Mouse (Mus musculus) neural tube, embryonic 13.5 days (tissue): ENCODE results near the gene Lmf2. TPM values are rescaled to one million over a fixed set of nuclear protein-coding genes. Genes with fewer than 3 reads are reported as not detected.

Experiments
- ATAC-seq: fragments of 200-750 bp; cut with Nextera tagmentation; 2 replicates; pipeline ENCODE4 v1.8.0; 2017; ENCODE audit warnings: low read depth, mild to moderate bottlenecking, moderate TSS enrichment, moderate library complexity
- H3K27ac ChIP-seq: fragments of 300-500 bp; sonication (generic); replicated peaks from 2 replicates; pipeline ENCODE4 v1.5.1; 2015; ENCODE audit warnings: moderate library complexity, mild to moderate bottlenecking, inconsistent platforms
- H3K27me3 ChIP-seq: fragments of 300-500 bp; sonication (generic); 2 replicates; pipeline ENCODE4 v1.6.1; 2015; ENCODE audit warnings: mild to moderate bottlenecking, inconsistent platforms
- H3K36me3 ChIP-seq: fragments of 300-500 bp; sonication (generic); 2 replicates; pipeline ENCODE4 v1.6.1; 2015; ENCODE audit warnings: mild to moderate bottlenecking, inconsistent platforms
- H3K4me1 ChIP-seq: fragments of 300-500 bp; sonication (generic); replicated peaks from 2 replicates; pipeline ENCODE4 v1.6.1; 2015; ENCODE audit warnings: inconsistent platforms
- H3K4me2 ChIP-seq: fragments of 300-500 bp; sonication (generic); 2 replicates; pipeline ENCODE4 v1.6.1; 2015; ENCODE audit warnings: inconsistent platforms, mild to moderate bottlenecking, moderate library complexity
- H3K4me3 ChIP-seq: fragments of 300-500 bp; sonication (generic); 2 replicates; pipeline ENCODE4 v1.5.1; 2015; ENCODE audit warnings: mild to moderate bottlenecking, inconsistent platforms
- H3K9ac ChIP-seq: fragments of 300-500 bp; sonication (generic); 2 replicates; pipeline ENCODE4 v1.6.1; 2015; ENCODE audit warnings: moderate library complexity, mild to moderate bottlenecking, inconsistent platforms
- H3K9me3 ChIP-seq: fragments of 300-500 bp; sonication (generic); 2 replicates; pipeline ENCODE4 v1.6.1; 2016; ENCODE audit warnings: inconsistent platforms
- WGBS: fragments of 180-500 bp; shearing (Covaris S2); methylation state at CpG from one replicate; pipeline ENCODE4 v1.1.7; 2015; 5-methylcytosine and 5-hydroxymethylcytosine counted together
- polyA plus RNA-seq: library from polyadenylated mRNA; unstranded; fragments of >200 nt; fragmentation: Nextera tagmentation; extraction: Ambion mirVana; gene quantifications from 2 replicates; pipeline ENCODE4 v1.2.1, GENCODE M21; 2015

The Lmf2 gene
- polyA plus RNA-seq: 34.1 and 35.1 TPM in 2 replicates

DNA sequence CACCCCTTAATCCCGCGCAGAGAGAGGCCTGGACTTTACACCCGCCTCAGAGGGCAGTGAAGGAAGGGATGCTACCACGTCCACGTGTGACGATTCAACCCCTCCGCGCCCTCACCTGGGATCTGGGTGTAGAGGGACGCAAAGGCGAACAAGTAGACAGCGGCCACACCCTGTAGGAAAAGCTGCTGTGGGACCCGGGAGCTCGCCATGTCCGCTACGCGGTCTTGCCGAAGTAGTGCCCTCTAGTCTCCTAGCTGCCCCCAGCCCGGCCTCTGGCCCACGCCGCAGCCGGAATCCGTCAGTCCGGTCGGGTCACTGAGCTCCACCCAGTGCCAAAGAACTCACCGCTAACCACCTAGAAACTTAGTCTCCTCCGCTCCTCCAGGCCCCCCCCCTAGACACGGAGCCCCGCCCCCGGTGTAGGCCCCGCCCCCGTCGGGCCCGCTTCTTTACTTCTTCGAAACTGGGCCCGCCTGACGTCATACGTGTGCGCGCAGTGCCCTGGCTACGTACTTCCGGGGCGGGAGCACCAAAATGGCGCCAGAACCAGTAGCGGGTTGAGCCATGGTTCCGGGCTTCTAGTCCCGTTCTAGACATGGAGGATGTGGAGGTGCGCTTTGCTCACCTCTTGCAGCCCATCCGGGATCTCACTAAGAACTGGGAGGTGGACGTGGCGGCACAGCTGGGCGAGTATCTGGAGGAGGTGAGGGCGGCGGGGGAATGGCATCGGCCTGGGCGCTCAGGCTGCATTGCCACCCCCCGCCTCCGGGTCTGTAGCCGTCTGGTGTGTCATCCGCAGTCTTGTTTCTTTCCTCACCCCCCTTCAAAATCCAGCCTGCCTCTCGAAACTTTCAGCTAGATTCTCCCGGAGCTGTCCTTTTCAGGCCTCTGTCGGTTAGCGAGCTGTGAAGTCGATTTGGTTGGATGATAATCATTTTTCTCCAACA lies at the start of gene Lmf2, which contains the start of gene Ncaph2:
Gene Lmf2 (minus strand): TSS at position 419 of the 947 bp plus-strand sequence.
Gene Ncaph2 (plus strand): TSS at position 479 of the 947 bp plus-strand sequence.
- Histone ChIP-seq H3K27me3 (no peaks in the 10 kb centered on the region), H3K4me3 (peak within 1 kb of the TSS; percentile 84), H3K36me3 (peaks cover 39% of the 10 kb centered on the region), H3K9ac (peak within 1 kb of the TSS; percentile 90), H3K27ac (peak within 1 kb of the TSS; percentile 86), H3K4me2 (peak within 1 kb of the TSS; percentile 86), H3K4me1 (peaks cover 43% of the 10 kb centered on the region), H3K9me3 (no peaks in the 10 kb centered on the region)
- ATAC-seq: peak; percentile 91
- under 1% methylated on average over 64 of the region's 64 CpGs for WGBS

GRCm38 (mm10) chr15:89404831-89405623 lies 49.6 kb upstream of the Lmf2 start:
- Histone ChIP-seq H3K27ac (no peak overlapping the region), H3K36me3 (no peaks in the 10 kb centered on the region), H3K4me2 (no peak overlapping the region), H3K9ac (no peak overlapping the region), H3K9me3 (peaks cover 16% of the 10 kb centered on the region; the same call in 1 of the 2 replicates), H3K4me1 (no peaks in the 10 kb centered on the region), H3K4me3 (no peak overlapping the region), H3K27me3 (no peaks in the 10 kb centered on the region)
- ATAC-seq: no peak
- WGBS: 84% methylated on average over 10 of the region's 10 CpGs

GRCm38 (mm10) chr15:89402471-89402870 lies 47.0 kb upstream of the Lmf2 start:
- H3K36me3 ChIP-seq: no peaks in the 10 kb centered on the region
- H3K4me2 ChIP-seq: no peak overlapping the region
- no peaks in the 10 kb centered on the region for H3K27me3 ChIP-seq
- H3K9me3 ChIP-seq: peaks cover 7% of the 10 kb centered on the region; the same call in 1 of the 2 replicates
- H3K4me3 ChIP-seq: no peak overlapping the region
- H3K9ac ChIP-seq: no peak overlapping the region
- ATAC-seq: no peak
- H3K27ac ChIP-seq: no peak overlapping the region
- 90% methylated on average over 1 of the region's 1 CpGs for WGBS
- no peaks in the 10 kb centered on the region for H3K4me1 ChIP-seq

- H3K36me3 ChIP-seq: no peaks in the 10 kb centered on the region
- H3K27ac ChIP-seq: no peak overlapping the region
- no peak overlapping the region for H3K9ac ChIP-seq
- no peaks in the 10 kb centered on the region for H3K27me3 ChIP-seq
- no peaks in the 10 kb centered on the region for H3K4me1 ChIP-seq
- WGBS: 82% methylated on average over 1 of the region's 1 CpGs
- H3K4me2 ChIP-seq: no peak overlapping the region
- no peaks in the 10 kb centered on the region for H3K9me3 ChIP-seq
- no peak for ATAC-seq
- H3K4me3 ChIP-seq: no peak overlapping the region
Observed at GRCm38 (mm10) chr15:89399716-89400115, 44.3 kb upstream of the Lmf2 start.

DNA sequence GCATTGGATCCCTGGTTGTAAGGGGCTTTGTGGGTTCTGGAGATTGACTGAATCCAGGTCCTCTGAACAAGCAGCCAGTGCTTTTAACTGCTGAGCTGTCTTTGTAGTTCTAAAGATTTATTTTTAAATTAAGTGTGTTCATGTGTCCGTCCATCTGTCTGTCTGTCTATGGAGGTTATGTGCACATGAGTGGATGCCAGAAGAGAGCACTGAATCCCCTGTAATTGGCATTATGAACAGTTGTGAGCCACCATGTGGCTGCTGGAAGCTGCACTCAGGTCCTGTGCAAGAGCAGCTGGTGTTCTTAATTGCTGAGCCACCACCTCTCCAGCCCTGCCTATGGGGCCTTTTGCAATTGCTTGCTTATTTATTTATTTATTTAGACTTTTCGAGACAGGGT lies 42.7 kb upstream of the Lmf2 start:
- ATAC-seq: no peak
- H3K4me2 ChIP-seq: no peak overlapping the region
- no peaks in the 10 kb centered on the region for H3K4me1 ChIP-seq
- H3K4me3 ChIP-seq: no peak overlapping the region
- WGBS: 76% methylated on average over 2 of the region's 2 CpGs
- H3K9ac ChIP-seq: no peak overlapping the region
- H3K9me3 ChIP-seq: no peaks in the 10 kb centered on the region
- H3K27me3 ChIP-seq: no peaks in the 10 kb centered on the region
- H3K36me3 ChIP-seq: no peaks in the 10 kb centered on the region
- H3K27ac ChIP-seq: no peak overlapping the region

GRCm38 (mm10) chr15:89396883-89397282 lies 41.4 kb upstream of the Lmf2 start:
- H3K36me3 ChIP-seq: no peaks in the 10 kb centered on the region
- ATAC-seq: no peak
- 87% methylated on average over 4 of the region's 4 CpGs for WGBS
- no peaks in the 10 kb centered on the region for H3K27me3 ChIP-seq
- no peaks in the 10 kb centered on the region for H3K9me3 ChIP-seq
- H3K4me1 ChIP-seq: no peaks in the 10 kb centered on the region
- H3K27ac ChIP-seq: no peak overlapping the region
- H3K4me3 ChIP-seq: no peak overlapping the region
- no peak overlapping the region for H3K9ac ChIP-seq
- H3K4me2 ChIP-seq: no peak overlapping the region

GRCm38 (mm10) chr15:89390081-89390480 lies 34.6 kb upstream of the Lmf2 start:
- 0 out of 2 replicates have a peak, but pooled peaks cover 2% of the 10 kb centered on the region for H3K27me3 ChIP-seq
- H3K4me3 ChIP-seq: no peak overlapping the region
- ATAC-seq: no peak
- no peaks in the 10 kb centered on the region for H3K36me3 ChIP-seq
- no peak overlapping the region for H3K4me2 ChIP-seq
- no peaks in the 10 kb centered on the region for H3K9me3 ChIP-seq
- H3K4me1 ChIP-seq: no peaks in the 10 kb centered on the region
- 93% methylated on average over 10 of the region's 10 CpGs for WGBS
- H3K27ac ChIP-seq: no peak overlapping the region
- H3K9ac ChIP-seq: no peak overlapping the region

DNA sequence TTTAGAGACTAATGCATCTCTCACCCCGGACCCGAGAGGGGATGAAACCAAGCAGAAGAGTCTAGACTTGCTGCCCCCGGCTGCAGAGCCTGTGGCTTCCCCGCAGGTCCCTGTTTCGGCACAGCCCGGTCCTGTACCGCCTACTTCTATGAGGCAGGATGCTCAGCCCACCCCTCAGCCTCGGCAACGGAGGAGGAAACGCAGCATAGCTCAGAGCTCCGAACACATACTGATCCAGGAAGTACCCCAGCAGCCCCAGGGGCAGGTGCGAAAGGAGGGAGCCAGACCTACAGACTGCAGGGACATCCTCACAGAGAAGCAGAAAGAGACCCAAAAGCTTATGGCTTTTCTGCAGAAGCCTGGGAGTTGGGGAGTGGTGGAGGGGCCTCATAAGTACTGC lies 31.7 kb upstream of the Lmf2 start:
- H3K27ac ChIP-seq: no peak overlapping the region
- H3K4me1 ChIP-seq: no peaks in the 10 kb centered on the region
- no peak overlapping the region for H3K4me2 ChIP-seq
- no peak overlapping the region for H3K9ac ChIP-seq
- no peak overlapping the region for H3K4me3 ChIP-seq
- no peaks in the 10 kb centered on the region for H3K9me3 ChIP-seq
- no peak for ATAC-seq
- no peaks in the 10 kb centered on the region for H3K36me3 ChIP-seq
- WGBS: 53% methylated on average over 12 of the region's 12 CpGs
- peaks cover 10% of the 10 kb centered on the region; the same call in 1 of the 2 replicates for H3K27me3 ChIP-seq

GRCm38 (mm10) chr15:89384617-89385016 lies 29.2 kb upstream of the Lmf2 start, which contains the start of gene Klhdc7b:
Gene Klhdc7b (plus strand): TSS chr15:89384917.
- ATAC-seq: no peak
- Histone ChIP-seq H3K36me3 (no peaks in the 10 kb centered on the region), H3K4me2 (no peak within 1 kb of the TSS), H3K27ac (no peak within 1 kb of the TSS), H3K9me3 (no peaks in the 10 kb centered on the region), H3K4me1 (peaks cover under 1% of the 10 kb centered on the region; the same call in 1 of the 2 replicates), H3K4me3 (no peak within 1 kb of the TSS), H3K27me3 (peaks cover 26% of the 10 kb centered on the region), H3K9ac (no peak within 1 kb of the TSS)
- 90% methylated on average over 7 of the region's 7 CpGs for WGBS

DNA sequence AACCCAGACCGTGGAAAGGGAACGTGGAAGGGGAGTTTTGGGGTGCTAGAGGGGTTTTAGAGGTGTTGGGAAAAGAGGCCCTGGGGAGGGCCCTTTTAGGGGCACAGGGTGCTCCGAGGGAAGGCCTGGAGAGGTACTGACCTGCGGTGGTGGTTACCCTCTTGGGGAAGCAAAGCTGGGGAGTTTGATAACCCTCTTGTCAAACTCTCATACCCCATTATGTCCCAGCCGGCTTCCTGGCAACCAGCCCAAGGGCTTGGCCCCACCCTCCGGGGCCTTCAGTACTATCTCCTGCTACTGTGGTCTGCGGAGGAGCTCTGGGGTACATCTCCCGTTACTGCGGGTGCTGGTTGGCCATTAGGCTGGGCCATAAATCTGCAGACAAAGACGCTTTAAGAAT lies 24.0 kb upstream of the Lmf2 start:
- no peak for ATAC-seq
- H3K4me3 ChIP-seq: peak overlapping the region; percentile 36
- peak overlapping the region; percentile 59 for H3K4me2 ChIP-seq
- H3K9ac ChIP-seq: peak overlapping the region; percentile 52; the same call in 1 of the 2 replicates
- peaks cover 70% of the 10 kb centered on the region for H3K27me3 ChIP-seq
- no peak overlapping the region for H3K27ac ChIP-seq
- H3K9me3 ChIP-seq: no peaks in the 10 kb centered on the region
- 6% methylated on average over 10 of the region's 10 CpGs for WGBS
- H3K4me1 ChIP-seq: peaks cover 25% of the 10 kb centered on the region
- no peaks in the 10 kb centered on the region for H3K36me3 ChIP-seq

DNA sequence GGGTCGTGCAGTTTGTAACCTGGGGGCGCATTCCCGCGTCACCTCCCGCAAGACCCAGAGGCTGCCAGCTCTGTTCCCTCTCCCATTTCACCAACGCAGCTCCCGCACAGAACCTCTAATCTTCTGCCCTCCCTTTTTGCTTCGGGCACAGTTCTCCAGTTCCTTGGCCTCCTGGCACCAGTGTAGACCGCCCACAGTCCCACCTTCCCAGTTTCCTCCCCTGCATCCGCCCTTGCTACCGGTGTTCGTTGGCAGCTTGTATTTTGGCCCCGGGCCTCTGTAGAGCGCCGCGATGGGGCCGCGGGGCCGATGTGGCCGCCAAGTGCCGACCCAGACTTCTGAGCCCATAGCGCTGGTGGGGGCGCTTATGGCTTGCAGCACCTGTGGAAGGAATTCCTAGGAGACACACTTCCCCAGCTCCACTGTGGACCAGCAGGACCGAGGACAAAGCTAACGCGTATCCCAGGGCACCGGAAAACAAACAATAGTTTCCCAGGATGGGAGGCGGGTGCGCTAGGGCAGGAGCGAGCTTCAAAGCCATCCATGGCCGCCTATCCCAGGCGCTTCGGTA lies 23.5 kb upstream of the Lmf2 start, which contains the start of gene Odf3b:
Gene Odf3b (minus strand): TSS at position 452 of the 571 bp plus-strand sequence.
- Histone ChIP-seq H3K27ac (no peak within 1 kb of the TSS), H3K9me3 (no peaks in the 10 kb centered on the region), H3K4me3 (peak within 1 kb of the TSS; percentile 36), H3K4me1 (peaks cover 29% of the 10 kb centered on the region), H3K9ac (peak within 1 kb of the TSS; percentile 52), H3K4me2 (peak within 1 kb of the TSS; percentile 59), H3K36me3 (no peaks in the 10 kb centered on the region), H3K27me3 (peaks cover 70% of the 10 kb centered on the region)
- WGBS: under 1% methylated on average over 33 of the region's 33 CpGs
- no peak for ATAC-seq
